Mouse (Mus musculus) left cerebral cortex, postnatal 4 days (tissue): ENCODE data around the gene Glod4. TPM values are rescaled to one million over a fixed set of nuclear protein-coding genes. Genes with fewer than 3 reads are reported as not detected.

ENCODE experiments used
- DNase-seq: peaks from one replicate; pipeline ENCODE4 v3.0.0-alpha.2; 2022
- intact Hi-C: fragments of 180-260 bp; cut with DNase I; formaldehyde crosslinking; loops from one replicate; pipeline ENCODE4 v1.15.1; 2025
- total RNA-seq, 2 experiments: library from RNA; stranded (reverse); gene quantifications; 2 replicates each; pipeline ENCODE4 v1.2.3; 2021

The Glod4 gene
- total RNA-seq, 2 experiments from 2014 or later: 49.7 to 62.0 TPM

- intact Hi-C loops: no loop called here
Measured at GRCm38 (mm10) chr11:76154200-76154599, 89.3 kb downstream of the Glod4 start.

DNA sequence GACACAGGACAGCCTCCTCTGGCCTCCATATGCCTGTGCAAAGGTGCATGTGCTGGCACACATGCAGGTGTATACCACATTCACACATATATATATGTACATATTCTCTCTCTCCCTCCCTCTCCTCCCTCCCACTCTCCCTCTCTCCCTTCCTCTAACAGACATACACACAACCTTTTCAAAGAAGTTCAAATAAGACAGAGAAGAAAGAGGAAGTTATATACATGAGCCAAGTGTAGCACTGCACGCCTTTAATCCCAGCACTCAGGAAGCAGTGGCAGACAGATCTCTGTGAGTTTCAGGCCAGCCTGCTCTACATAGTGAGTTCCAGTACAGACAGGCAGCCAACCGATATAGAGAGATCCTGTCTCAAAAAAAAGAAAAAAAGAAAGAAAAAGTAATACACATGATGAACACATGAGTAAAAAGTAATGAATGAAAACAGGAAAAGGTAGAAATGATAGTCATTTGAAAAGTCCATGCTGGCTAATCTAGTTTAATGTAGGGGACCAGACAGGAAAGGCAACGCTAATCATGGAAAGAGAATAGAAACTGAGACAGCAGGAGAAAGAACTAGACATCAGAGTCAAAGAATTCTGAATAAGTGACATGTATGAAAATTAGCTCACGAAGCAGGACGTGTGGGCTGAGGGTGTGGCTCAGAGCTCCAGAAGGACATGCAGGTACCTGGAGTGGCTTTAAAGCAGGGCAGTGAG is 90.1 kb downstream of the Glod4 start:
- intact Hi-C loops: no loop called here
- no peak for DNase-seq

More at GRCm38 (mm10) chr11:76154200-76154599, 89.3 kb downstream of the Glod4 start:
- no peak for DNase-seq

DNA sequence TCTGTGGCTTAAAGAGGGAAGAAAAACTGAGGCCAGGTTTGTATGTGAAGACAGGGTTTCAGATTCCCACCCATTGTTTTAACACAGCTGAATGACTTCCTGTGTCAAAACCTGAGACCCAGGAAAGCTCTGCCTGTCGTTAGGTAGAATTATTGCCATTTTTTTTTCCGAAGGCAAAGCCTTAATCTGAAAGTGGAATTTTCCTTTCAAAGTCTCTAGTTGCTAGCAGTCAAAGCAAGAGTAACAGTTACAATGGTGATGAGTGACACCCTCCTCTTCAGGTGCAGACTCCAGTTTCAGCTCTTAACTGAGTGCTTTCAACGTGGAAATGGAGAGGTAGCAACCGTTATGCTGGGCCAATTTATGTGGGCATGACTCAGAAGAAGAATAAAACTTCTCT is 92.5 kb downstream of the Glod4 start:
- intact Hi-C loops: no loop called here
- DNase-seq: no peak

DNA sequence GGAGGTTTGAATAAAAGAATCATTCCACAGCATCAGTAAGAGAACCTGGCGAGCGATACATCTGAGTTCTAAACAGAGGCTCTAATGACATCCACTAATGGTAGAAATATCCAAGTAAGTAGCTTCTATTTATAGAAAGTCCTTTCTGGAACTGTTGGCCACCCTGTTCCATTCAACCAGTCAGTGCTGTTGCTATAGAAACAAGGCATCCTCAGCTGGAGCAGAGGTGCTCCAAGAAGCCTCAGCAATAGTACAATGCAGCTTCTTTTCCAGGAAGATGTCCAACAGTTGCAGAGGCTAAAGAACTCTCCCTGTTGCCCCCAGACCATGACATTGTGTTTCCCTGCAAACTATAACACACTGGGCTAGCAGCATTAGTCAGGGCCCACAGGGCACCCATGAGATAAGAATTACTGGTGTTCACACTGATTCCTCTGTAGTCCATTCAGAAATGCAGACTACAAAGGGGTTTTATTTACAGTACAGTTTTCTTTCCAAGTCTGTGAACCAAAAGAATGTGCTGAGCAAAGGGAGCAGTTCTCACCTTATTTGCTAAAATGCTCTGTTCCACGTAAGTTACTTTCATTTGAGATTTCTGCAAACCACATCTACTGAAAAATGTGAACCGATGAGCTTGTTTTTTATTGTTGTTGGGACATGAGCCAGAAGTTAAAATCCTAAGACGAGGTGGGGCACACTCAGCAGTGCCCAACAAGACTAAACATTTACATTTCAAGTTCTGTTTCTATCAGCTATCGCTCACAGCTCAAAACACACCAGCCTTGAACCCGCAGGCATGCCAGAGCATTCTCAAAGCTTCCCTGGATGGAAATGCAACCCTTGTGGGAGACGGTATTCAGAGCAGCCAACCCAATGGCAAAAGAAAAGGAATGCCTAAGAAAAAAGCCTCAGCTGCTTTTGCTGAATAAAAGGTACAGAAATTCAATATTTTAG is 95.2 kb downstream of the Glod4 start:
- no peak for DNase-seq
- intact Hi-C loops: no loop called here

- DNase-seq: no peak
Measured at GRCm38 (mm10) chr11:76146187-76147010, 97.1 kb downstream of the Glod4 start.

GRCm38 (mm10) chr11:76145169-76145568 is 98.4 kb downstream of the Glod4 start:
- no peak for DNase-seq
- intact Hi-C loops: no loop called here

More at GRCm38 (mm10) chr11:76146187-76147010, 97.1 kb downstream of the Glod4 start:
- intact Hi-C loops: no loop called here

GRCm38 (mm10) chr11:76144386-76144785 is 99.1 kb downstream of the Glod4 start:
- intact Hi-C loops: no loop called here
- no peak for DNase-seq

DNA sequence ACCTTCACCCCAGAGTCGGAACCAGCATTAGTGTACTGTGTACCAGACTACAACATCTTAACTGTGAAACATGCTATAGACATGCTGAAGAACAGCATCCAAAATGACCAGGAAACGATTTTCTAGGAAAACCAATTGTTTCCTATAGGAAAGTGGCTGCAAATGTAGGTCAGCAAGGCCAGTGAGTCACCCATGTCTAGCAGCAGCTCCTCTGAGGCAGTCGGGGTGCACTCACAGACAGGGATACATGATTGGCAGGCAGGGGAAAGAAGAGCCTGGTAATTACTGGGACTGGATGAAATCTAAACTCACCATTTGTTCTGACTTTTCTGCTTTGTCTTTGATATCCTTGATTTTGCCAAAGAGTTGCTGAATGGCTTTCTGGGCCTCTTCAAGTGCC is 105.5 kb downstream of the Glod4 start:
- no peak for DNase-seq
- intact Hi-C loops: no loop called here

- DNase-seq: no peak
Measured at GRCm38 (mm10) chr11:76135641-76136437, 107.7 kb downstream of the Glod4 start.

DNA sequence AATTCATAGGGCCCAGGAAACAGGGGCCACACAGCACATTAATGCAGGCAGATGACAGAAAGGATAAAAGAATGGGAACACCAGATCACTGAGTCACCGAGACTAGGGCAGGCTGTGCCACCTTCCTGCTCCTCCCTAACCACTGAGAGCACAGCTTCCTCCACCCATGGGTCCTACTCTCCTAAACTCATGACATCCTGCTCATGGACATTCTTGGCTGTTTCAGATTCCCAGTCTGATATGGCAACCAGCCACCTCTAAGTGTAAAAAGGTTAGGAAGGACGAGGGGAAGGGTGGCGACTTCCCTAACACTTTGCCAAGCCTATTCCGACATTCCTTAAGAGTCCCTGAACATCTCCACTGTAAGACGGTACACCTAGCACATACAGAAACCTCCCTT is 112.7 kb downstream of the Glod4 start:
- intact Hi-C loops: no loop called here
- no peak for DNase-seq

More at GRCm38 (mm10) chr11:76135641-76136437, 107.7 kb downstream of the Glod4 start:
- intact Hi-C loops: no loop called here

DNA sequence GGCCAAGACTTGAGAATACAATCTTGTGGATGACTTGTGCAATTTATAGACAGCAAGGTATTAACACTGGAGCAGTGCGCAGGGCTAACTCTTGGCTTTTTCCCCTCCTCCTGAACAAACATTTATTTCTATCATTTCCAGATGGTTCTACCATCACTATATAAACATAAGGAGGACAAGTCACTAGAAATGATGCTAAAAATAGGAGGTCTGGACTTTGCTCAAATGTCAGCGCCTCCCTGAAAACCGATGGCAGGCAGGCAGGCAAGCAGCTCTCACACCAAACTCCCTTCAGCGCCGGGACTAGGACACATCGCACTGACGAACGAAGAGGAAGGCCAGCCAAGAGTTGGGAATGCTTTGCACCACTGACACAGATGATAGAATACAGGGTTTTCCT is 118.1 kb downstream of the Glod4 start:
- intact Hi-C loops: no loop called here
- no peak for DNase-seq

DNA sequence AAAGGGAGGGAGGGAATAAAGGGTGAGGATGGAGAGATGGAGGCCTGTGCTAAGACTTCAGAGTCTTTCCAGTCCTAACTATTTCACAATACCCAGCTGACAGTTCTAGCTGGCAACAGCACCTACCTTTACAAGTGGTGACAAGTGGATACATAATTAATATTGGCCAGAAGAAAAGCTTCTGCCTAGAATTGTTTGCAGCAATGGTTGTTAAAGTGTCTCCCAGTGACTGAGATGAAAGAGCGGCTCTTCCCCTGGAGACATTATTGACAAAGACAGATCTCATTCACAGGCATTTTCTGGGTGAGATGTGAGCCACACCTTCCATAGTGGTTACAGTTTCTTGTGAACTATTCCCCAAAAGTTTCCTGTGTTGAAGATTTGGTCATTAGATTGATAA is 120.0 kb downstream of the Glod4 start:
- intact Hi-C loops: no loop called here
- no peak for DNase-seq

DNA sequence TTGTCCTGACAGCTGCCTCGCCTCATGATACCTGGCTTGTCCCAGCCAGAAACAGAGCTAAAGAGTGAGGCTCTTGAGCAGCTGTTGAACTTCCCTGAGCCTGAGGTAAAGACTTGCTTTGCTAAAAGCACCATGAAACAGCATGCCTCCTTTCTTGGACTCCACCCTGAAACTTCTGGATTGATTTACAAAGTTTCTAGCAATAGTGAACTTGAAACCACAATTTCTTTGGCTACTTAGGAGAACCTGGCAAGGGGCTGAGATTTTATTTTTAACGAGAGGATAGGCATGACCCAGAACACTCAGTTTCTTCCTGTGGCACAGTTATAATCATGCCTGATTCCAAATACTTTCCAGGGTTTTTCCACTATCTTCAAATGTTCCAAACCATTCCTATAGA is 121.0 kb downstream of the Glod4 start:
- DNase-seq: no peak
- intact Hi-C loops: no loop called here

- intact Hi-C loops: no loop called here
- no peak for DNase-seq
Measured at GRCm38 (mm10) chr11:76121086-76121485, 122.4 kb downstream of the Glod4 start.

DNA sequence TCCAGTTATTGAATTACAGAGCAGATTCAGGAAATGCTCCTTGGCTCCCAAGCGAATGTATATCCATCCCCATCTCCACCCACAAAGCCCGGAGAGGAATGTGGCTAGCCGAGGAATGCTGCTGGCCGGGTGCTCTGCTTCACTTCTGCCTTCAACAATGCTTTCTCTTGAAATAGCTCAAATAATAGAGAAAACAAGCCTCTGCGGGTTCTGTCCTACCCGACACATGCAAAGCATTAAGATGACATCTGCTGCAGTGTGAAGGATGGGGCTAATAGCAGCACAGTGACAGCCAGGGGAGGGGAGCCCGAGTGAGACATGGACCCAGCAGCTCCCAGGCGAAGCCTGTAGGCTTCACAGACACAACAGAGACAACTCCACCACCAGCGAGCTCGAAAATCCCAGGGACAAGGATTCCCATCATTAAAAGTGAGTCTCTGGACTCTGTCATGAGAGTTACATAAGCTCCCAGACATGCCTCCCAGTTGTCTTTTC is 123.1 kb downstream of the Glod4 start:
- intact Hi-C loops: no loop called here
- DNase-seq: no peak

GRCm38 (mm10) chr11:76110416-76110815 is 133.1 kb downstream of the Glod4 start:
- intact Hi-C loops: no loop called here
- no peak for DNase-seq

DNA sequence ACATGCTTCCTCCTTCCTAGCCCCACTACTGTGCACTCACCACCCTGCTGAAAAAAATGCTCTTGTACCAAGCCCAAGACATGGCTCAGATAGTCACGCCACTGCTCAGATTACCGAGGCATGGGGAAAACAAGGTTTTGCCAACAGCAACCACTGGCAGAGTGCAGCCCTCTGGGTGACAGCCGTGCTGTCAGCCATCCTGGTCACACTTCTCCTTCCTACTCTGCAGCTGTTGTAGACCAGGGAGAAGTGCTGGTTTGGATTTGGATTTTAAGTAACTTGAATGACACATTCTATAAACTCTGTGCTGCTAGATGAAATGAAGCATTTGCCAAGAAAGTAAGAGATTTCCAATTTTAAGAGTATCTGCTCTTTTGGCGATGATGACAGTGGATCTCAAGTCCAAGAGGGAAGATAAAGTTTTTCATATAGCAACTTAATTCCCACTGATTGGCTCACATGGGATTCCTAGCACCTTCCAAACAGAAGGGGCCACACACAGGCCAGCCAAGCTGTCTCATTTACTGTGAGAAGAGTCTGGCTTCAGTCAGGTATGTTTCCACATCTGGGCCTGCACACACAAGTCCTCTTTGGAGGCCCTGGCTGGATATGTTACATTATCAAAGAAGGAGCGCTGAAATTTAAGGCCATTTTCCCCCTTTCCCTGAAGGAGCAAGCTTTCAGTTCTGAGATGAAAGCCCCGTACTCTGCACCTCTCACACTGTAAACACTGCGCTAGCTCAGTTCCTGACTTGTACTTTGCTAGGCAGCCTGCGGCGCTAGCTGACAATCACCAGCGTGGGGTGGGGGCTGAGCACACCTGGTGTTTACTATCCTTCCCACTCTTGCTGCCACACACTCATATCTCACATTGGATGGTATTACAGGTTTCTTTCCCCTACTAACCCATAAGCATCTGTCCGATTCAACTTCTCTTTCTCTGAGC is 136.7 kb downstream of the Glod4 start:
- no peak for DNase-seq
- intact Hi-C loops: no loop called here

DNA sequence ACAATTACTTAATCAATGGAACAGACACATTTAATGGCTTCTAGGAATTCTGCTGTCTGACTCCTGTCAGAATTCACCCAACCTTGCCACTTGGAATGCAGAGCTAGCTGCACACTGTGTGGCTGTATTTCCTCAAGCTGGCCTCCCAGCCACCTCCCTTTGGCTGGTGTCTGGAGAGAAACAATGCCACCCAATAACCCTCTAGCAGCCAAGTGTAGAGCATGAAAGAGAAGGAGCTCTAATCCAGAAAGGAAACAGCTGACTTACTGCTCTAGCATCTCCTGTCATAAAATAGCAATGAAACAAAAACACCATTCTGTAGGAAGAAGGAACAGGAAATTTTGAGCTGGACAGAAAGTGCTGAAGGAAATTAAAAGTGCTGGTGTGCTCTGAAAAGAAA is 142.4 kb downstream of the Glod4 start:
- intact Hi-C loops: no loop called here
- no peak for DNase-seq
